Mouse (Mus musculus) liver, embryonic 11.5 days (tissue): Measurements from ENCODE around the gene Cnr2. TPM values are rescaled to one million over a fixed set of nuclear protein-coding genes. Genes with fewer than 3 reads are reported as not detected.

Source experiments
- ATAC-seq: fragments of 200-750 bp; cut with Nextera tagmentation; replicated peaks from 2 replicates; pipeline ENCODE4 v1.8.0; 2017; ENCODE audit warnings: moderate number of reproducible peaks, mild to moderate bottlenecking, moderate TSS enrichment, moderate library complexity; ENCODE audit not compliant: low FRiP score
- DNase-seq: peaks from one replicate; pipeline ENCODE4 v3.0.0-alpha.2; 2017; ENCODE audit warnings: low spot score
- H3K27ac ChIP-seq: fragments of 300-500 bp; sonication (generic); 2 replicates; pipeline ENCODE4 v1.5.1; 2014; ENCODE audit warnings: mild to moderate bottlenecking, low read depth, low read length, control low read depth
- H3K27me3 ChIP-seq: fragments of 300-500 bp; sonication (generic); replicated peaks from 2 replicates; pipeline ENCODE4 v1.6.1; 2014; ENCODE audit warnings: low read length, mixed read lengths; ENCODE audit not compliant: control insufficient read depth, insufficient read depth
- H3K36me3 ChIP-seq: fragments of 300-500 bp; sonication (generic); 2 replicates; pipeline ENCODE4 v1.6.1; 2014; ENCODE audit warnings: mild to moderate bottlenecking, low read length, moderate library complexity, mixed read lengths; ENCODE audit not compliant: control insufficient read depth, insufficient read depth
- H3K4me1 ChIP-seq: fragments of 300-500 bp; sonication (generic); replicated peaks from 2 replicates; pipeline ENCODE4 v1.6.1; 2014; ENCODE audit warnings: low read length, mixed read lengths; ENCODE audit not compliant: control insufficient read depth, insufficient read depth
- H3K4me2 ChIP-seq: fragments of 300-500 bp; sonication (generic); 2 replicates; pipeline ENCODE4 v1.6.1; 2014; ENCODE audit warnings: mild to moderate bottlenecking, control low read depth, moderate library complexity
- H3K4me3 ChIP-seq: fragments of 300-500 bp; sonication (generic); 2 replicates; pipeline ENCODE4 v1.5.1; 2014; ENCODE audit warnings: low read depth, low read length, control low read depth
- H3K9ac ChIP-seq: fragments of 300-500 bp; sonication (generic); 2 replicates; pipeline ENCODE4 v1.6.1; 2014; ENCODE audit warnings: low read depth, low read length, control low read depth
- H3K9me3 ChIP-seq: fragments of 300-500 bp; sonication (generic); 2 replicates; pipeline ENCODE4 v1.6.1; 2016; ENCODE audit warnings: low read length, inconsistent platforms, mixed read lengths; ENCODE audit not compliant: control insufficient read depth
- WGBS: fragments of 180-500 bp; shearing (Covaris S2); extraction: QIAGEN DNeasy Blood & Tissue Kit; methylation state at CpG from one replicate; pipeline ENCODE4 v1.1.7; 2014; 5-methylcytosine and 5-hydroxymethylcytosine counted together
- polyA plus RNA-seq: library from polyadenylated mRNA; unstranded; fragments of >200 nt; fragmentation: Nextera tagmentation; extraction: Ambion mirVana; gene quantifications from 2 replicates; pipeline ENCODE4 v1.2.1, GENCODE M21; 2014

Gene Cnr2
- polyA plus RNA-seq, 1 experiment from 2014 or later: 6.3 TPM

DNA sequence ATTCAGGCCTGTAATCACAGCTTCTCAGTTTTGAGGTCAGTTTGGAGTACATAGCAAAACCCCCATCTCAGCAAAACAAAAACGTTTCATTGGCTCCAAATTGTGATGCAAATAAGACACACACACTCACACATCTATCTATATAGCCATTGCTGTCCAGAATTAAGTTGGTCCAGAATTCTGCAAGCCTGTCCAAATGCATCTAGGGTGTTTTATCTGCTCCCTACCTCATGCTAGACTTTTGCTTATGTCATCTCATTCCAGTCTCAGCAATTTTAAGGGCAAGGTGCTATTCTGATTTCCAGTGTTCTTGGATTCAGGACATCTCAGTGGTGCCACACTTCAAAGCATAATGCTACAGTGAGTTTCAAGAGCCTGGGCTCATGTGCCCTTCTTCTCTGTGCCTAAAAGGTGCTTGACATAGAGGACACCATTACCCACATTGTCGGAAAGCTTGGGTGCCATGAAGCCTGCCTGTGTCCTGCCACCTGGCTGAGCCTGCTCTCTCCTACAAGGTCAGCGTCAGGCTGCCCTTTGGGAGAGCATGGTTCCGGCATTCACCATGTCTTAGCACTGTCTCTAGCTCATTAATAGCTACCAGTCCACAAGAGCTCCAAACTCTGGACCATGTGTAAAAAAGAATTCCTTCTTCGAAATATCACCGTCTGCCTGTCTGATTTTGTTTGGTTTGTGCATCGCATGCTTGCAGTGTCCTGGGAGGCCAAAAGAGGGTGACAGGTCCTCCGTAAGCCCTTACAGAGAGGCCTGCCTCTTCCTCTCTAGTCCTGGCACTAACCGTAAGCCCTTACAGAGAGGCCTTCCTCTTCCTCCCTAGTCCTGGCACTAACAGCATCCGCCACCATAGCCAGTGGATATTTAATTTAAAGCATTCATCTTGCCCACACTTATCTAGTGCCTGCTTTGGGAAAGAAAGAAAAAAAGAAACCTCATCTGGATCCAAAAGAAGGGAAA, 20.3 kb upstream of the Cnr2 start:
- WGBS: 76% methylated on average over 10 of the region's 10 CpGs

DNA sequence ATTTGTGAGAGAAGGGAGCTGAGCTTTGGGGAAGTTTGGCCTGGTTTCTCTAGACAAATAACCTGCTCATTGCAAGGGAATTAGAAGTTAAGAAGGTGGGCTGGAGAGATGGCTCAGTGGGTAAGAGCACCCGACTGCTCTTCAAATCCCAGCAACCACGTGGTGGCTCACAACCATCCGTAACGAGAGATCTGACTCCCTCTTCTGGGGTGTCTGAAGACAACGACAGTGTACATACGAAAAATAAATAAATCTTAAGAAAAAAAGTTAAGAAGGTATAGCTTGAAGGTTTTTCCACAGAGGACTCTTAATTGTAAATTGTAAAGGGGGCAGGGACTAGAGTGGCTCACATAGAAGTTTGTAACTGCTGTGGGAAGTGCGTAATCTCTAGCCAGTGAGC, 19.6 kb upstream of the Cnr2 start:
- peak overlapping the region; percentile 87 for H3K27ac ChIP-seq
- H3K4me2 ChIP-seq: peak overlapping the region; percentile 77
- ATAC-seq: no peak; the same call in 1 of the 2 replicates
- H3K4me1 ChIP-seq: peaks cover 44% of the 10 kb centered on the region
- no peaks in the 10 kb centered on the region for H3K9me3 ChIP-seq
- H3K27me3 ChIP-seq: no peaks in the 10 kb centered on the region
- peak overlapping the region; percentile 41; the same call in 1 of the 2 replicates for H3K4me3 ChIP-seq
- H3K36me3 ChIP-seq: peaks cover 9% of the 10 kb centered on the region
- H3K9ac ChIP-seq: peak overlapping the region; percentile 64
- 40% methylated on average over 7 of the region's 7 CpGs for whole genome bisulfite sequencing
- DNase-seq: no peak

More for the DNA sequence above, 20.3 kb upstream of the Cnr2 start:
- DNase-seq (no peak), ATAC-seq (no peak)
- Histone ChIP-seq H3K4me3 (0 out of 2 replicates have a peak overlapping the region, but pooled peaks have one; percentile 83), H3K27me3 (no peaks in the 10 kb centered on the region), H3K4me2 (peak overlapping the region; percentile 89), H3K4me1 (peaks cover 44% of the 10 kb centered on the region), H3K36me3 (peaks cover 9% of the 10 kb centered on the region), H3K9ac (peak overlapping the region; percentile 87), H3K9me3 (no peaks in the 10 kb centered on the region), H3K27ac (peak overlapping the region; percentile 95; the same call in 1 of the 2 replicates)

DNA sequence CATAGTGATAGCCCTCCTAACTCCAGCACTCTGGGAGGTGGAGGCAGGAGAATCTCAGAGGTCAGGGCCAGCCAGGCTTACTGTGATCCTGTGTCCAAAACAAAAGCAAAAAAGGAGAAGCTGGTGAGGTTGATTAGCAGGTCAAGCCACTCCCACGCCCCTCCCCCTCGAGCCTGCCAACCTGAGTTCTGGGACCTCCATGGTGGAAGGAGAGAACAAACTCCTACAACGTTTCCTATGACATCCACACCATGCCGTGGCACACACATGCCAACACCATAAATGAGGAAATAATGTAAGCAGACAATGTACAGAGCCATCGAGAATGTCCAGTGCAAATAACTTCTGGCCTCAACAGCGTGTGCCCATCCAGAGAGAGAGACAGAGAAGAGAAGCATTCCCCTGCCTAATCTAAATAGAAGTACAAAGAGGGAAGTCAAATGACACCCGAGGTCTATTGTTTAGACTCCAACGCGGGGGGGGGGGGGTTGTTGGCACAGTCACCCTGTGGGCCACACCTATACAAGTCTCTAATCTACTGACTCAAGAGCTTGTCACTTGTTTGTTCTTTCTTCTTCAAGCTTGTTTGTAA, 19.1 kb upstream of the Cnr2 start:
- ATAC-seq (peak; percentile 35), DNase-seq (peak; percentile 74)
- peaks cover 44% of the 10 kb centered on the region for H3K4me1 ChIP-seq
- peaks cover 9% of the 10 kb centered on the region for H3K36me3 ChIP-seq
- WGBS: 4% methylated on average over 9 of the region's 9 CpGs
- H3K4me3 ChIP-seq: peak overlapping the region; percentile 41
- no peaks in the 10 kb centered on the region for H3K9me3 ChIP-seq
- no peaks in the 10 kb centered on the region for H3K27me3 ChIP-seq
- H3K27ac ChIP-seq: peak overlapping the region; percentile 87
- peak overlapping the region; percentile 64 for H3K9ac ChIP-seq
- H3K4me2 ChIP-seq: peak overlapping the region; percentile 77

DNA sequence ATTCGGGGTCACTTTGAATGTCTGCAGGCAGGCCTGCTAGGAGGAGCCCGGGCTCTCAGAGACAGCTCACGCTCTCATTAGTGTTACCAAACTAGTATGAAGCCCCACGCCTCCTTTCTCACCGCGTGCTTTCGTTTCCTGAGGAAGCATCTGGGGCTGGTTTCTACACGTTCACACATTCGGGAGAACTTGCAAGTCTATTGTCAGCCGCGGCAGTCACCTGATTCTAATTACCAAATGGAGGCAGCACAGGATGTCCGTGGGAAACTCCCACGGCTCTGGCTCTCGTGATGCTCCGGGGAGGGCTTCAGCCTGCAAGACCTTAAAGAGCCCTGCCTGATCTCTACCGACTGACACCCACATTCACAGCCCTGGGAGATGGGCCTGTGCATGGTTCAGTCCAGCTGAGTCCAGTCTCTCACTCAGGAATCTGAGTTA, 18.6 kb upstream of the Cnr2 start:
- peak overlapping the region; percentile 64 for H3K9ac ChIP-seq
- no peaks in the 10 kb centered on the region for H3K9me3 ChIP-seq
- H3K4me3 ChIP-seq: peak overlapping the region; percentile 41
- no peaks in the 10 kb centered on the region for H3K27me3 ChIP-seq
- peak; percentile 75 for DNase-seq
- peaks cover 43% of the 10 kb centered on the region for H3K4me1 ChIP-seq
- H3K4me2 ChIP-seq: peak overlapping the region; percentile 77
- peak overlapping the region; percentile 87 for H3K27ac ChIP-seq
- 0 out of 2 replicates have a peak, but pooled peaks have one; percentile 3 for ATAC-seq
- peaks cover 9% of the 10 kb centered on the region for H3K36me3 ChIP-seq
- WGBS: 2% methylated on average over 16 of the region's 16 CpGs

DNA sequence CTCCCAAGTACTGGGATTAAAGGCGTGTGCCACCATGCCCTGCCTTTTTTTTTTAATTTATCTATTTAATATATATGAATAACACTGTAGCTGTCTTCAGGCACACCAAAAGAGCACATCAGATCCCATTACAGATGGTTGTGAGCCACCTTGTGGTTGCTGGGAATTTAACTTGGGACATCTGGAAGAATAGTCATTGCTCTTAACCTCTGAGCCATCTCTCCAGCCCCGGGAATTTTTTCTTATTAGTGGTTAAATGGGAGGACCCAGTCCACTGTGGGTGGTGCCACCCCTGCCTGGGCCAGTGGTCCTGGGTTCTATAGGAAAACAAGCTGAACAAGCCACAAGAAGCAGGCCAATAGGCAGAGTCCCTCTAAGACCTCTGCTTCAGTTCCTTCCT, 17.5 kb upstream of the Cnr2 start:
- Histone ChIP-seq H3K27ac (no peak overlapping the region), H3K4me1 (peaks cover 32% of the 10 kb centered on the region), H3K9me3 (no peaks in the 10 kb centered on the region), H3K9ac (no peak overlapping the region), H3K4me3 (no peak overlapping the region), H3K4me2 (no peak overlapping the region), H3K36me3 (peaks cover under 1% of the 10 kb centered on the region; the same call in 1 of the 2 replicates), H3K27me3 (no peaks in the 10 kb centered on the region)
- no peak for ATAC-seq
- no peak for DNase-seq
- WGBS: 69% methylated on average over 2 of the region's 2 CpGs

DNA sequence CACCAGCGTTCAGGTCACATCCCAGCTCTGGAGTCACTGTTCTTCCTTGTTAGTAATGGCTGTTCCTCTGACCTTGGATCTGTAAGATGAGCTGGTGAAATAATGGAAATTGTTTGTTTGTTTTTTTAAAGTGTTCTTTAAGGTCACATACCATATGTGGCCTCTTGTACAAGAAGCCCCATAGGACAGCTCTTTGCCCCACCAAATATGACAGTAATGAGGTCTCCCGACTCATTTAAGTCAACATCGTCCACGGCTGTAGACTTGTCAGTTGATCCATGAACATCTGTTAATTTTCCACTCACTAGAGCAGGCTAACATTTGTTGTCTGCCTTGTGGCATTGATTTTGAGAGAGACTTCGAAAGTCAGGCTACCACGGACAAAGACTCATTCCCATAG, 16.2 kb upstream of the Cnr2 start:
- Histone ChIP-seq H3K36me3 (no peaks in the 10 kb centered on the region), H3K9me3 (no peaks in the 10 kb centered on the region), H3K4me3 (no peak overlapping the region), H3K27ac (no peak overlapping the region), H3K4me1 (peaks cover 33% of the 10 kb centered on the region), H3K9ac (no peak overlapping the region), H3K27me3 (no peaks in the 10 kb centered on the region), H3K4me2 (no peak overlapping the region)
- ATAC-seq: no peak
- DNase-seq: no peak
- 84% methylated on average over 6 of the region's 6 CpGs for WGBS

DNA sequence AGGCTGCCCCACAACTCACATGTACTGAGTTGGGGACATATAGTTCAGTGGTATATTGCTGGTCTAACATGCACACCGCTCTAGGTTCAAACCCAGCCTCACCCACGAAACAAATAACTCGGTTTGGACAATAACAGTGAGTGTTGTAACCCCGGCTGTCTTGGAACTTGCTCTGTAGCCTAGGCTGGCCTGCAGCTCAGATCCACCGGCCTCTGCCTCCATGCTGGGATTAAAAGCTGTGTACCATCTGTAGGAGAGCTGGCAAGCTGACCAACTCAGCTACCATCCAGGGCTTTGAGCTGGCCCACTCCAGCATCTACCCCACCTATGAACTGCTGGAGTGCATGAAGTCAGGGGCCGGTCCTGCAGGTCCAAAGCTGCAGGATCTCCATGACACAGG, 15.2 kb upstream of the Cnr2 start:
- H3K27ac ChIP-seq: no peak overlapping the region
- no peak overlapping the region for H3K4me2 ChIP-seq
- ATAC-seq: no peak
- no peaks in the 10 kb centered on the region for H3K36me3 ChIP-seq
- 88% methylated on average over 6 of the region's 6 CpGs for WGBS
- no peak overlapping the region for H3K4me3 ChIP-seq
- no peaks in the 10 kb centered on the region for H3K27me3 ChIP-seq
- no peak for DNase-seq
- H3K4me1 ChIP-seq: peaks cover 26% of the 10 kb centered on the region
- no peak overlapping the region for H3K9ac ChIP-seq
- no peaks in the 10 kb centered on the region for H3K9me3 ChIP-seq

DNA sequence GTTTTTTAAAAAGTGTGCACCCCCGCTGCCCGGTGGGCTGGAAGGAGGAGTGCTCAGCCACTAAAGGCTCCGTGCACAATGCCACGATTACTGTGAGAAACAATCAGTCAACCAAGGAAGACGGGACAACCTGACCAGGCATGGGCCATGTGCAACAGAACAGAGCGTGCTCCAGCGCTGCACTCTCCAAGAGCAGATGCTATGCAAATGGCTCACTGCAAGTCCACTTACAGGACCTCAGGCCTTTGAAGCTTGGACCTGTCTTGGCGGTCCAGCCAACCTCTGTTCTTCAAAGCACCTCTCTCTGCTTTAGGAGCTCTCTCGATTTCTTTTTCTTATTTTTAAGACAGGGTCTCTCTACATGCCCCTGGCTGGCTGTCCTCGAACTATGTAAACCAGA, 14.6 kb upstream of the Cnr2 start:
- WGBS: 87% methylated on average over 10 of the region's 10 CpGs
- no peak for ATAC-seq
- no peaks in the 10 kb centered on the region for H3K9me3 ChIP-seq

More for the DNA sequence above, 14.6 kb upstream of the Cnr2 start:
- Histone ChIP-seq H3K4me1 (peaks cover 20% of the 10 kb centered on the region), H3K36me3 (no peaks in the 10 kb centered on the region), H3K9ac (no peak overlapping the region), H3K4me2 (no peak overlapping the region), H3K27me3 (no peaks in the 10 kb centered on the region), H3K27ac (no peak overlapping the region), H3K4me3 (no peak overlapping the region)
- no peak for DNase-seq
